Mouse (Mus musculus): Measurements from ENCODE around the gene Adal. TPM values are rescaled to one million over a fixed set of nuclear protein-coding genes. Genes with fewer than 3 reads are reported as not detected.
A peak's percentile ranks its signal among the peaks of the same experiment; 100 is the strongest.
"Not testable (repeated sequence)": the region's sequence is repeated elsewhere in the genome, so short reads cannot be mapped to it uniquely, and the experiment has no call there.

Adal gene
- 21.3 and 21.9 TPM in 2 replicates for polyA plus RNA-seq (2015; fragmentation: Nextera tagmentation; extraction: Ambion mirVana)

- H3K27ac ChIP-seq: peak within 1 kb of the TSS; percentile 99
- no peaks in the 10 kb centered on the region for H3K9me3 ChIP-seq (replicated peaks)
- WGBS: under 1% methylated on average over 87 of the region's 87 CpGs
- H3K4me1 ChIP-seq: peaks cover 28% of the 10 kb centered on the region
- no peaks in the 10 kb centered on the region for H3K27me3 ChIP-seq
- peak within 1 kb of the TSS; percentile 85 for H3K4me2 ChIP-seq
- peak; percentile 95 for ATAC-seq (replicated peaks; ENCODE audit: low FRiP score)
- H3K4me3 ChIP-seq (replicated peaks): peak within 1 kb of the TSS; percentile 75
- peak within 1 kb of the TSS; percentile 68 for H3K9ac ChIP-seq
- H3K36me3 ChIP-seq: peaks cover 46% of the 10 kb centered on the region
These were observed at the start of gene Adal, which contains the start of gene Lcmt2 for GRCm38 (mm10) chr2:121140018-121140882. Gene Adal (plus strand): TSS chr2:121140428. Gene Lcmt2 (minus strand): TSS chr2:121140653.

GRCm38 (mm10) chr2:121102051-121102450, 38.2 kb upstream of the Adal start:
- 0 out of 2 replicates have a peak overlapping the region, but pooled peaks have one; percentile 41 for H3K27ac ChIP-seq
- peak overlapping the region; percentile 27; the same call in 1 of the 2 replicates for H3K4me2 ChIP-seq
- no peaks in the 10 kb centered on the region for H3K27me3 ChIP-seq
- ATAC-seq (replicated peaks; ENCODE audit: low FRiP score): 0 out of 2 replicates have a peak, but pooled peaks have one; percentile 46
- H3K9ac ChIP-seq: no peak overlapping the region
- no peak overlapping the region for H3K4me3 ChIP-seq (replicated peaks)
- no peaks in the 10 kb centered on the region for H3K9me3 ChIP-seq (replicated peaks)
- 20% methylated on average over 9 of the region's 9 CpGs for WGBS
- H3K36me3 ChIP-seq: no peaks in the 10 kb centered on the region
- H3K4me1 ChIP-seq: peaks cover 10% of the 10 kb centered on the region

GRCm38 (mm10) chr2:121105940-121106339, 34.3 kb upstream of the Adal start:
- ATAC-seq (replicated peaks; ENCODE audit: low FRiP score): peak; percentile 46; the same call in 1 of the 2 replicates
- no peaks in the 10 kb centered on the region for H3K27me3 ChIP-seq
- no peaks in the 10 kb centered on the region for H3K9me3 ChIP-seq (replicated peaks)
- peaks cover 10% of the 10 kb centered on the region for H3K4me1 ChIP-seq
- no peaks in the 10 kb centered on the region for H3K36me3 ChIP-seq
- no peak overlapping the region for H3K9ac ChIP-seq
- no peak overlapping the region for H3K4me3 ChIP-seq (replicated peaks)
- no peak overlapping the region for H3K4me2 ChIP-seq
- H3K27ac ChIP-seq: no peak overlapping the region

- 89% methylated on average over 4 of the region's 4 CpGs for WGBS
- Histone ChIP-seq H3K27ac (no peak within 1 kb of the TSS), H3K9ac (no peak within 1 kb of the TSS), H3K36me3 (no peaks in the 10 kb centered on the region), H3K27me3 (no peaks in the 10 kb centered on the region), H3K4me3 (replicated peaks) (no peak within 1 kb of the TSS), H3K4me2 (no peak within 1 kb of the TSS), H3K4me1 (no peaks in the 10 kb centered on the region), H3K9me3 (replicated peaks) (no peaks in the 10 kb centered on the region)
- ATAC-seq (replicated peaks; ENCODE audit: low FRiP score): no peak
These were observed 30.5 kb upstream of the Adal start, which contains the start of gene Tgm7 for GRCm38 (mm10) chr2:121109695-121110094. Gene Tgm7 (minus strand): TSS chr2:121109795.

GRCm38 (mm10) chr2:121115418-121115817, 24.8 kb upstream of the Adal start:
- H3K4me1 ChIP-seq: peaks cover 3% of the 10 kb centered on the region; the same call in 1 of the 2 replicates
- ATAC-seq (replicated peaks; ENCODE audit: low FRiP score): 0 out of 2 replicates have a peak, but pooled peaks have one; percentile 54
- no peak overlapping the region for H3K4me3 ChIP-seq (replicated peaks)
- H3K27ac ChIP-seq: no peak overlapping the region
- 78% methylated on average over 2 of the region's 2 CpGs for WGBS
- H3K9me3 ChIP-seq (replicated peaks): no peaks in the 10 kb centered on the region
- H3K36me3 ChIP-seq: no peaks in the 10 kb centered on the region
- no peak overlapping the region for H3K9ac ChIP-seq
- H3K27me3 ChIP-seq: no peaks in the 10 kb centered on the region; the same call in 1 of the 2 replicates
- H3K4me2 ChIP-seq: no peak overlapping the region

- ATAC-seq (replicated peaks; ENCODE audit: low FRiP score): no peak
- Histone ChIP-seq H3K36me3 (no peaks in the 10 kb centered on the region), H3K4me1 (peaks cover 3% of the 10 kb centered on the region; the same call in 1 of the 2 replicates), H3K9ac (no peak overlapping the region), H3K4me2 (no peak overlapping the region), H3K27ac (no peak overlapping the region), H3K27me3 (no peaks in the 10 kb centered on the region; the same call in 1 of the 2 replicates), H3K4me3 (replicated peaks) (no peak overlapping the region), H3K9me3 (replicated peaks) (no peaks in the 10 kb centered on the region)
- WGBS: 80% methylated on average over 3 of the region's 3 CpGs
These were observed 21.0 kb upstream of the Adal start for GRCm38 (mm10) chr2:121119260-121119659.

- WGBS: 92% methylated on average over 5 of the region's 5 CpGs
- H3K27ac ChIP-seq; H3K9me3 ChIP-seq (replicated peaks); ATAC-seq (replicated peaks; ENCODE audit: low FRiP score); H3K9ac ChIP-seq; H3K4me3 ChIP-seq (replicated peaks); H3K27me3 ChIP-seq; H3K4me2 ChIP-seq; H3K36me3 ChIP-seq; H3K4me1 ChIP-seq: not testable (repeated sequence)
These were observed 13.9 kb upstream of the Adal start for GRCm38 (mm10) chr2:121126302-121126701.

- Histone ChIP-seq H3K27me3 (no peaks in the 10 kb centered on the region), H3K4me3 (replicated peaks) (no peak overlapping the region), H3K4me1 (no peaks in the 10 kb centered on the region), H3K36me3 (no peaks in the 10 kb centered on the region), H3K4me2 (no peak overlapping the region), H3K27ac (no peak overlapping the region), H3K9ac (no peak overlapping the region), H3K9me3 (replicated peaks) (no peaks in the 10 kb centered on the region)
- WGBS: 81% methylated on average over 1 of the region's 1 CpGs
- ATAC-seq (replicated peaks; ENCODE audit: low FRiP score): no peak
These were observed 12.7 kb upstream of the Adal start for GRCm38 (mm10) chr2:121127536-121127935.

- H3K27me3 ChIP-seq: no peaks in the 10 kb centered on the region
- H3K9ac ChIP-seq: no peak overlapping the region
- H3K36me3 ChIP-seq: no peaks in the 10 kb centered on the region
- no peak overlapping the region for H3K4me2 ChIP-seq
- ATAC-seq (replicated peaks; ENCODE audit: low FRiP score): no peak
- H3K27ac ChIP-seq: no peak overlapping the region
- no peaks in the 10 kb centered on the region for H3K4me1 ChIP-seq
- H3K9me3 ChIP-seq (replicated peaks): no peaks in the 10 kb centered on the region
- 68% methylated on average over 9 of the region's 9 CpGs for WGBS
- no peak overlapping the region for H3K4me3 ChIP-seq (replicated peaks)
These were observed 11.2 kb upstream of the Adal start for GRCm38 (mm10) chr2:121128865-121129620.

GRCm38 (mm10) chr2:121132822-121133221, 7.4 kb upstream of the Adal start:
- Histone ChIP-seq H3K9me3 (replicated peaks) (no peaks in the 10 kb centered on the region), H3K36me3 (peaks cover 9% of the 10 kb centered on the region; the same call in 1 of the 2 replicates), H3K9ac (no peak overlapping the region), H3K4me1 (no peaks in the 10 kb centered on the region), H3K4me3 (replicated peaks) (no peak overlapping the region), H3K27ac (no peak overlapping the region), H3K4me2 (no peak overlapping the region), H3K27me3 (no peaks in the 10 kb centered on the region)
- 74% methylated on average over 1 of the region's 1 CpGs for WGBS
- ATAC-seq (replicated peaks; ENCODE audit: low FRiP score): no peak

- Histone ChIP-seq H3K4me3 (replicated peaks) (no peak overlapping the region), H3K27ac (no peak overlapping the region), H3K36me3 (peaks cover 25% of the 10 kb centered on the region), H3K4me2 (peak overlapping the region; percentile 5; the same call in 1 of the 2 replicates), H3K9me3 (replicated peaks) (no peaks in the 10 kb centered on the region), H3K27me3 (no peaks in the 10 kb centered on the region), H3K4me1 (peaks cover 28% of the 10 kb centered on the region), H3K9ac (no peak overlapping the region)
- ATAC-seq (replicated peaks; ENCODE audit: low FRiP score): no peak
- WGBS: 98% methylated on average over 4 of the region's 4 CpGs
These were observed 2.9 kb upstream of the Adal start for GRCm38 (mm10) chr2:121137371-121137770.
